Mouse (Mus musculus) c-Kit-positive CD71-positive TER-119-negative erythroid progenitor cells, embryonic 14.5 days (primary cell): ENCODE data around the gene Rasal1.

Experiments used
- DNase-seq: peaks from one replicate; pipeline ENCODE4 v3.0.0-alpha.2; 2013; ENCODE audit warnings: low read depth

The Rasal1 gene

DNA sequence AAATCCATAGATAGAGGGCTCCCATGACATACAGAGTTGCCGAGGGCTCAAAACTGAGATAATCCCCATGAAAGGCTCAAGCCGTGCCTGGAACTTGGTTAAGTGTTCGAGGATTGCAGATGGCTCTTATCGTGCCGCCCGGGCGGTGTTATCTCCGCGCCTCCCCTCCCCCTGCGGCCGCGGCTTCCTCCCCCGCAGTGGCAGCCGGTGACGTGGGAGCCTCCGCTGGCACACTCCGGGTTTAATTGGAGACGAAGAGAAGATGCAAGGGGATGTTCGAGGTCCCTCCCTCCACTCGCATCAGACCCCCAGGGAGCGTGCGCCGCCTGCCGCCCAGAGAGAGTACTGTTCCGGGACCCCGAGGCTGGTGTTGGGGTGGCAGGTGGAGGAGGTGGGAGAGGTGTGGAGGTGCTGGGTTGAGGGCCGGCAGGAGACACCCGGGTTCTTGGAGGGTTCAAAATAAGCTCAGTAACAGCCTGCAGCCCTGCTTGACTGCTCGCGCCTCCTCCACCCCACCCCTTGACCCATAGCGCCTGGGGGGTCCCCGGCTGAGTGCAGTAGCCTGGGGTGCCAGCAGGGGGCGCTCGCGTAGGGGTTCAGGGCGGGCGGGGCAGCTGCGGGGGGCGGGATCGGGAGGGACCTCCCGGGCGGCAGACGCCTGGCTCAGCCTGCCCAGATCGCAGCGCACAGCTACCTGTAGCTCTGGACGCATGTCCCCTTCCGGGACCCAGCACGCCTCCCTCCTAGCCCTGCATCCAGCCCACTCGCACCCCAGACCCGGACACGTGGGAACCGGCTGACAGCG, at the start of gene Rasal1:
Gene Rasal1 (plus strand): TSS at position 244 of the 805 bp plus-strand sequence.
- peak; percentile 67 for DNase-seq

DNA sequence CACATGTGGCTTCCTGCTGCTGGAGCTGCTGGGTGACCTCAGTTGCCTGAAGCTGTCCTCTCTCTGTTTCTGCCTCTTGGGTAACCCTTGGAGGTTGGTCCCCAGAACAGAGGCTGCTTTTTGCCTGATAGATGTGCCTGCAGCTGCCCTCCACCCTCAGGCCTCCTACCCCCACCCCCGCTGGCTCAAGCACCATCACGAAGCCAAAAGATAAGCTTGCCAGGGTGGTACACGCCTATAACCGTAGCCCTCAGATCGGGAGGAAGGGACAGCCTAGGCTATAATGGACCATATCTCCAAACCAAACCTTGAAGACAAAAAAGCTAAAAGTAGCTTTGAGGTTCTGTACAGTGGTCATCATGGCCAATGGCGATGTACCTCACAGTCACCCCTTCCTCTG, 49.0 kb upstream of the Rasal1 start:
- no peak for DNase-seq

DNA sequence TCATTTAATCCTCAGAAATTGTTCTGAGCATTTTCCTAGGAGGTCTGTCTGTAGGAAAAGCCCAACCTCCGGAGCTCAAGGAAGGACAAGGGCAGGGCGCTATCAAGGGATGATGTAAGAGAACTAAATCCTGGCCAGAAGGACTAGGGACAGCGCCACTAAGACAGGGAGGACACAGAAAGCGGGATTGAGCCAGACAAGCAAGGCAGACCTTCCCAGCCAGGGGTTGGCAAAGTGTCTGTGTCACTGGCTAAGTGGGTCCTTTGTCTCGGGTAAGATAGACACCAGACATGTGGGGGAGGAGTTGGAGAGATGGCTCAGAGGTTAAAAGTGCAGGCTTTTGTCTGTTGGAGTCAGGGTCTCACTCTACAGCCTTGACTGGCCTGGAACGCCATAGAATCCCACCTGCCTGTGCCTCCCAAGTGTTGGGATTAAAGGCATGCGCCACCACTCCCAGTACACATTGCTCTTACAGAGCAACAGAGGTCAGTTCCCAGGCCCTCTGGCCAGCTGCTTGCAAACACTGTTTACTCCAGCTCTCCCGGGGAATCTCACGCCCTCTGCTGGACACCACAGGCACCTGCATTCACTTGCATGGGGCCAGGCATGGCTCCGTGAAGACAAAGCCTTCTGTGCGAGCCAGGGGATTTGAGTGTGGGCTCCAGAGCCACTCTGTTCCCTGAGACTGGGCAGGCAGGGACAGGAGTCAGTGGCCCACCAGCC, 47.5 kb upstream of the Rasal1 start:
- DNase-seq = no peak

DNA sequence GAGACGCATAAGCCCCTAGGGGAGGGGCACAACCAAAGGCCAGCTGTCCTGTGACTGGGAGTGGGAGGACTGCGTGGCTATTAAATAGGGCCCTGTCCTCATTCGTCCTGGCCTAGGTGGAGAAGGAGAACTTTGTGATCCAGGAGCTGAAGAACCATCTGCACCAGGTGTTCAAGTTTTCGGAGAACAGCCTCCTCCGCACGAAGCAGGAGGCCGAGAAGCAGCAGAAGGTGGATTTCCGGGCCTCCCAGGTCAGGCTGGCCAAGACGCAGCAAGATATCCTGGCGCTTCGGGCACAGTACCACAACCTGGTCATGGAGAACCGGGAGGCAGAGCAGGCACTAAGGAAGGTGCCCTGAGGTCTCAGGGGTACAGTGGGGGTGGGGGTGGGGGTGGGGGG, 46.4 kb upstream of the Rasal1 start:
- DNase-seq = no peak

DNA sequence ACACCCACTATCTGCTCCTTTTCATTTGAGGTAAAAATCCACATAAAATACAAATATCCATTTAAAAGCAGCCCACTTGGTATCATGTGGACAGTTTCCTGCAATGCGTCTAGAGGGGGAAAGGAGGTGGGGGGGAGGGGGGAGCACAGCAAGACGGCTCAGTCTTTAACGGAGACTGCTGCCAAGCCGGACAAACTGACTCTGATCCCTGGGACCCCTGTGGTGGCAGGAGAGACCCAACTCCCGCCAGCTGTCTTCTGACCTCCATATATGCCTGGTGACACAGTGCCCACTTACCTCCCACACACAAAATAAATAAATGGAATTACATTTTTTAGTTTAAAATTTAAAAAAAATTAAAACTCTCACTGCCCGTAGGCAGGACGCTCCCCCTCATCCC, 45.1 kb upstream of the Rasal1 start:
- DNase-seq = no peak

DNA sequence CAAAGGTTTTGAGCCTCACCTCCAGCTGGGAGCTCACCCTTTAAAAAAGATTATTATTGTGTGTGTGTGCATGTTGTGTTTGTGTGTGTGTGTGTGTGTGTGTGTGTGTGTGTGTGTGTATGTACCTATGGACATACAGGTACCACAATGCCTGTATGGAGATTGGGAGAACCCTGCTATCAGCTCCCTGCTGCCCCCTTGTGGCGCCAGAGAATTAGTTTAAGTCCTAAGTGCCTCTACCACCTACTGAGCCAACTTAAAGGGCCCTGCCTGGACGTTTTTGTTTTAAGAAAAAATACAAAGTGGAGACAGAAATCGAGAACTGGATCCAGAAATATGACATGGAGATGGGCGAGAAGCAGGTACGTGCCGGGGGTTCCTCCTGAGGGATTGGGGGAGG, 43.8 kb upstream of the Rasal1 start:
- peak; percentile 91 for DNase-seq

DNA sequence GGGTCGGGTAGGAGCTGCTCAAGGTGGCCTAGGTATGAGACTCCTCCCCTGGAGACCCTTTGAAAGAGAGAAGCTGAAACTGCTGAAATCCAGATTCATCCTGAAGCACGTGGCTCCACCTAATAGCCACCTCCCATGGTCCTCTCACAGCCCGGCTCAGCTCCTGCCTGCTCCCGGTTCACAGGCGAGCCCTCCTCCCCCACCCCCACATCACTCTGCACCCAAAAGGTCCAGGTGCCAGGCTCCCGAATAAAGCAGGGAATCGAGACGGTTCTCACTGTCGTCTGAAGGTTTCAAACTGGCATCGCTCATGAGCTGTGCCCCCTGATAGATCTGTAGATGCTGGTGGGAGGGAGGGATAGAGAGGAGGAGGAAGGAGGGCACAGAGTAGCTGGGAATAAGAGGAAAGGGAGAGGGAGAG, 43.4 kb upstream of the Rasal1 start:
- DNase-seq = no peak

DNA sequence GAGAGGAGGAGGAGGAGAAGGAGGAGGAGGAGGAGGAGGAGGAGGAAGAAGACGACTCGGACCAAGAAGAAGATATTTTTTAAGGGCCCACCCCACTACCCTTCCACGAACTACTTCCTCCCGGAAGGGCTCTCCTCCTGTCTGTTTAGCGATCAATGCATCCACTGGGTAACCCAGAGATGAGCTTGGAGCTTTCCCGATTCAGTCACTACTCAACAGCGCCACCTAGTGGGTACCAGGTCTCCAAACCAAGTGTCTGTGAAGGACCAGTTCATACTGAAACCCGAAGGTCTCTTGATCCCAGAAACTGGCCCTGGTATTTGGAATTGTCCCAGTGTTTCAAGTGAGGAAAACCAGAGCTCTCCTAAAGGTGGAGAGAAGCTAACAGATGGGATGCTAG, 42.9 kb upstream of the Rasal1 start:
- DNase-seq = peak; percentile 91

DNA sequence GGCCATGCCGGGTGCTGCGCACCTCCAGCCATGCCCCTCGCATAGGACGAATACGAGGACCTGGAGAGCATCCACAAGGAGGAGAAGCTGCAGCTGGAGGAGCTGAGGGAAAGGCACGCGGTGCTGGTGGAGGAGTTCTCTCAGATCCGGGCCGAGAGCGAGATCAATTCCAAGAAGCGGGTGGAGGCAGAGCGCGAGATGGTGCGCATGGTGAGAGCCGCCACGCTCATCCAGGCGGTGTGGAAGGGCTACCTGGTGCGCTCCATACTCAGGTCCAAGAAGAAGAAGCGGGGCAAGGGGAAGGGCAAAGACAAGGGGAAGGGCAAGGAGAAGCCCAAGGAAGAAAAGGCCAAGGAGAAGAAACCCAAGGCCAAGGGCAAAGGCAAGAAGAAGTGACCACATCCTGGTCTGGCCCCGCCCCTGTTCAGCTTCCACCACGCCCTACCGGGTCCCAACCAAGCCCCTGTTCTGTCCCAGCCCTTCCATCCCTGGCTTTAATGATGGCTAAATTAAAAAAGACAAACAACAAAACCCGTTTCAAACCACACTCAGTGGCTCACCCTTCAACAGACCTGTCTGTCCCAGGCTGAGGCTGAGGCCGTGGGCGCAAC, 41.9 kb upstream of the Rasal1 start:
- DNase-seq = no peak

DNA sequence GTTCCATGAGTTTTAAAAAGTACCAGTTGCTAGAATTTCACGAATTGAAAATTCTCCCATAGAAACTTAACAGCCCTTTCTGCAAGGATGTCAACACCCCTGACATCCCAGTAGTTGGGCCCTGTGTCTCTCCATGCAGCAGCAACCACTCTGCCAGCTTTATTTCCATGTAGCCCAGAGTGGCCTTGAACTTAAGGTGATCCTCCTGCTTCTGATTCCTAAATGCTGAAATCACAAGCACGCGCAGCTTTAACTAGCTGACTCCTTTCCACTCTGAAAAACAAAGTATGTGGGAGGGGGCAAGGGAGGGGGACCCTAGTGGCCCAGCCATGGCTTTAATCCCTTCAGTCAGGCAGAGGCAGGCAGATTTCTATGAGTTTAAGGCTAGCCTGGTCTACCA, 41.3 kb upstream of the Rasal1 start:
- no peak for DNase-seq

DNA sequence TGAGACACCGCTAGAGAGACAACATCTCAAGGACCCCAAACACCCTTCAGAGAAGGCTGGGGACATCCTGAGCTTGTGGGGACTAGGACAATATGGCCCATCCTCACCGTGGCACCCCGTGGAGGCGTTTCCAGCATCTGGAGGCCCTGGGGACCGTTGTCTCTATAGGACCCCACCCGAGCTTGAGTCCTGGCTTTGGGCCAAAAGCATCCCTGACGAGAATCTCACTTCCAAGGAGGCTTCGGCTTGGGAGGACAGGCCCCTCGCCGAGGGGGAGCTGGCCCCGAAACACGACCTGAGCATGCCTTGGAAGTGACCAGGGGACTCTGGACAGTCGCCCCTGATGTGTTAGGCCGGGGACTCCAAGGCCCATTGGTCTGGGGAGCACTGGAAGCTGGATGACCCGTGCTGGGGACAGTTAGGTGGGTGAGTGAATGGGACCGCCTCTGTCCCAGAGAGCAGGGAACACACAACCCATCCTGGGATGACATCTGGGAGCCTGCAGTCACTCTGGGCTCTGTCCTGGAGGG, 39.3 kb upstream of the Rasal1 start:
- no peak for DNase-seq

DNA sequence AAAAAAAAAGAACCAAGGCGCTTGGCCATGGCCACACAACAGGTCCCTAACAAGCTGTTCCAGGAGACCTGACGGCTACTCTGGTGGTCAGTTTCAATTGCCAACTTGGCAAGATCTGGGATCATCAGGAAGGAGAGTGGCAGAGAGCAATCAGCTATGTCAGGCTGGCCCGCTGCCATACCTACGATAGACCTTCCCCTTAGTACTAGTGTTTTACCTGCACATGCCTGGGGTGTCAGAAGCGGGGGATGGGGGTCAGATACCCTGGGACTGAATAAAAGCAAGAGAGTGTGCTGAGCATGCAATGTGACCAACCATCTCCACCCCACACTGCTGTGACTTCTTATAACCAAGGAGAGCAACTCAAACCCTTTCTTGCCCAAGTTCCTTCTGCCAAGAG, 37.7 kb upstream of the Rasal1 start:
- DNase-seq = no peak

DNA sequence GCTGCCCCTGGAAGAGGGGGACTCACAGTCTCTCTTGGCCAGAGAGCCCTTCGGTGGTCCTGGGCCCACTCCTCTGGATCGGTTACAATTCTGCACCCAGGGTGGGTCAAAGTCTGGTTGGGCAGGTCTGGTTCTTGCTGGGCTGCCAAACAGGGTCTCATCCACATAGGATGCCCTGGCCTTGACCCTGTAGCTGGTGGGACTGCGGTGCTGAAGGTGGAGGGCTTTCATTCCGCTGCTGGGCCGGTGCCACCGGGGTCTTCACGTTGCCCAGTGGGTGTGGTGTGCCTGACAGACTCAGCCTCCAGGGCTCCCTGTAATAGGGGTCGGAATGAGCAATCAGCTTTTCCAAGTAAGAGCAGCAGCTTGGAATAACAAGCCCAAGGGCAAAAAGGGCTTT, 37.2 kb upstream of the Rasal1 start:
- DNase-seq = no peak

DNA sequence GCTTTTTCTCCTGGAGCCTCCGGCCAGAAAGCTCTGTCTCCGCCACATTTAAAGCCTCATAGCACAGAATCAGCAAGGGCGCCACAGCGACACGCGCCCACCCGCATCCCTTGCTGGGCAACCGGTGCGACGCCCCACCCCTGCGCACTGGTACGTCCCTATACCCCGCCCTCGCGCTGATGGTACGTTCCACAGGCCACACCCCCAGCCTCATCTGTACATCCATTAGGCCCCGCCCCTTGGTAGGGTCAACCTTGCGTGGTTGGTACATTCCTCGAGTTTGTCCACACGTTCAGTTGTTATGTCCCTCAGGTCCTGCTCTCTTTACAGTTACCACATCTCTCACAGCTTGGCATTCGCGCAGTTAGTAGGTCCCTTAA, 36.2 kb upstream of the Rasal1 start, which contains the start of the genes Rita1 and Ddx54:
Gene Rita1 (minus strand): TSS at position 148 of the 380 bp plus-strand sequence.
Gene Ddx54 (plus strand): TSS at position 298 of the 380 bp plus-strand sequence.
- peak; percentile 90 for DNase-seq

DNA sequence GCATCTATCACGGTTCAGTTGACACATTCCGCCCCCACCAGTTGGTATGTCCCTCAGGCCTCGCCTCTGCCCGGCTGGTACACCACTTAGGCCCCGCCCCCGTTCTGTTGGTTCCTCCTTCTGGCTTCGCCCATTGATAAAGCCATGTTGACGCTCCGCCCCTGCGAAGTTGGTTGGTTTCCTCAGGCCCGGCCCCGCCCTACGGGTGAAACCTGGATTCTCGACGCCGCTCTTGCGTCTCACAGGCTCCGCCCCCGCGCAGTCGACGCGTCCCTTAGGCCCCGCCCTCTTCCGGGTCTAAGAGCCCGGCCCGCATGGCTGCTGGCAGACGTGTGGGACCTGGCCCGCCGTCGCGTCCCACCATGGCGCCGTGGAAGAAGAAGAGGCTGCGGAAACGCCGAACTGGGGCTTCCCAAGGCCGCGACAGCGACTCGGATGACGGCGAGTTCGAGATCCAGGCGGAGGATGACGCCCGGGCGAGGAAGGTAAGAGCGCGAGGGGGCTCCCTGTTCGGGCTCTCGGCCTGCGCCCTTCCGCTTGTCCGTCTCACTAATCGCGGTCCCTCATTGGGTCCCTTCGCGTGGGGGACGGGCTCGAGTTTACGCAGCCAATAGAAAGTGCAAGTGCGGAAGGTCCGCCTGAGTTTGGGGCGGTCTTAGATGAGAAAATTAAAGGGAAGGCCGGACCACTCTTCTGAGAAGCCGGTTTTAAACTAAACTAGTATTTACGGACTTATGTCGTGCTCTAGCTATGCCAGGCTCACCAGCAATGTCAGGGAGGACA, 35.6 kb upstream of the Rasal1 start:
- peak; percentile 100 for DNase-seq

DNA sequence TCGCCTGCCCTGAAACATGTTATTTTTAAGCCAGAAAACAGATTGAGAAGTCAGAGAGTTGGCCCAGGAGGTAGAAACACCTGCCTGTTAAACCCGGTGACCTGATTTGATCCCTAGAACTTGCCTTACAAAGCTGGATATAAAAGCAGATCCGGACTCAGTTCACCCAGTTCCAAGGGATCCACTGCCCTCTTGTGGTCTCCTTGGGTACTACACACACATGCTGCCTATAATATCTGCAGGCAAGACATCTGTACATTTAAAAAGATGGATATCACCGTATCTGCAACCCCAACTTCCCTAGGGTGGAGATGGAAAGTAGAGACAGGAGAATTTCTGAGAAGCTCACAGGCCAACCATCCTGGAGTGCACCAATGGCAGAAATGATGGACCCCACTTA, 32.7 kb upstream of the Rasal1 start:
- DNase-seq = no peak

DNA sequence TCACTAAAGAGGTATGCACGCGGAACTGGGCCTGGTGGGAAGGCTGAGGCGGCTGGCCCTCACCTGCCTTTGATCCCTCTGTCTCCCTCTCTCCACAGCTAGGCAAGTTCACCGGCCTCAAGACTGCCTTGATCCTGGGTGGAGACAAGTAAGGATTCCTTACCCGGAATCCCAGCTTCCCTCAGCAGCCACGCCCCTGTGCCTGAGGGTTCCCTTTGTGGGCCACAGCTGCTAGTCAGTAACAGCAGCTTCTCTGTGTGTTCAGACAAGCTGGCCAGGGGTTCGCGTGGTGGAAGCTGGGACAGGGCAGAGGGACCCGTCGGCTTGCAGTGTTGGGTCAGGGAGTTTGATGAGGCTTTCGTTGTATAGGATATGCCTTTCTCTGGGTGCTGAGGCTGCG, 29.8 kb upstream of the Rasal1 start:
- no peak for DNase-seq

DNA sequence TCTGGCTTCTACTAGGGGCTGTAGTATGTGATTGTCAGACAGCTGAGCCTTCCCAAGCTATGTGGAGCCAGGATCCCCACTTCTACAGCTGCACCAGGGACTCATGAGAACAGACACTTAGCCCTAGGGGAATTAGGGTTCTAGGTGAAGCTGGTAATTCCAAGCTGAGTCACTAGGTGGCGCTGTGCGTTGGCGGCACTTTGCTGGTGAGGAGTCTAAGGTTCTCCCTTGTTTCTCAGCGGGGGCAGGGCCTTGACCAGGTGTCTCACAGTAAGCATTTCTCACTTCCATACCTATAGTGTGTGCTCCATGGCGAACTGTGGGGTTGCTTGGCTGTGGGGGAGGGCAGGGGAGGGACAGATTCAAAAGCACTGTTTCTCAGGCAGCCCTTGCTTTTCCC, 29.4 kb upstream of the Rasal1 start:
- DNase-seq = peak; percentile 58

DNA sequence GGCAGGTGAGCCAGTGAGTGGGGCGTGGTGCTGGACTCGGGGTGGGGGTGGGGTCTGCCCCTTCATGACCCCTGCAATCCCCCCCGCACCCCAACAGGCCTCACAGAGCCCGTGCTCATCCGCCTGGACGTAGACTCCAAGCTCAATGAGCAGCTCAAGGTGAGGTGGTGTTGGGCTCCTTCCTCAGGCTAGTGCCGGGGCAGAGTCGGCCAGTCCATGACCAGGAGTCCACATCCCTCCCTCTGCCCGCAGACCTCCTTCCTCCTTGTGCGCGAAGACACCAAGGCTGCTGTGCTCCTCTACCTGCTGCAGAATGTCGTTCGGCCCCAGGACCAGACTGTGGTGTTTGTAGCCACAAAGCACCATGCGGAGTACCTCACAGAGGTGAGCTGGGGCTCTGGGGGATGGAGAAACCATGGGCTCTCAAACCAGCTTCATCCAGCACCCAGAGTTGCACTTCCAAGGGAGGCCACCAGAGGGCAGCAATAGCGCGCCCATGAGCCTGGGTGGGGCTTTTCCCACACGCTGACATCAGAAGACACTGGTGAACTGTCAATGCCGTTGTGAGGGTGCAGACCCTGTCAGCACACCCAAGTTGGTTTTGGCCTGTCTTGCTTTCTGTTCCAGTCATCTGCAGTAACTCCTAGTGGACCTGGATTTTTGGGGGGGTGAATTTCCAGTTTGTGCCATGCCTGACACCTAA, 28.1 kb upstream of the Rasal1 start:
- DNase-seq = peak; percentile 78

DNA sequence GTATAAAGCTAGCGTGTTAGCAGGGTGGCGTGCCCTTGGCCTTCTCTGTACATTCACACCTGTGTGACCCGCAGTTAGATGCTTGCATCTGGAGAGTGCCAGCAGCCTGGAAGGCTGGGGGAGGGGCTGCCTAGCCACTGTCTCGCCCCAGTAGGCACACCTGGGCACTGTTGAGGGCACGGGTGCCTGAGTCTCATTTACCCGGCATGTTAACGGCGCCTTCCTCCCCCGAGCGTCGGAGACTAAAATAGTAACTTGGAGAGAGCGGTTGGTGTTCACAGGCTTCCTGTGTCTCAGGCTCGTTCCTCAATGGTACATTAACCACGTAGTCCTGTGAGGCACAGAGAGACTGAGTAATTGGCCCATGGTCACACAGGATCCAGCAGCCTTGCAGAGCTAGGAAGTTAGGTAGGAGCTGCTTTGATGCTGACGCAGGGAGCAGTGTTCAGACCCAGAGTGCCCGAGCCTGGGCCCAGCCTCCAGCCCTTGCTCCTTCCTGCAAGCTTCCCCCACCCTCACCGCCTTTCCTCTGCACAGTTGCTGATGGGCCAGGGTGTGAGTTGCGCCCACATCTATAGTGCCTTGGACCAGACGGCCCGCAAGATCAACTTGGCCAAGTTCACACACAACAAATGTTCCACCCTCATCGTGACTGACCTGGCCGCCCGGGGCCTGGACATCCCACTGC, 27.4 kb upstream of the Rasal1 start:
- no peak for DNase-seq

DNA sequence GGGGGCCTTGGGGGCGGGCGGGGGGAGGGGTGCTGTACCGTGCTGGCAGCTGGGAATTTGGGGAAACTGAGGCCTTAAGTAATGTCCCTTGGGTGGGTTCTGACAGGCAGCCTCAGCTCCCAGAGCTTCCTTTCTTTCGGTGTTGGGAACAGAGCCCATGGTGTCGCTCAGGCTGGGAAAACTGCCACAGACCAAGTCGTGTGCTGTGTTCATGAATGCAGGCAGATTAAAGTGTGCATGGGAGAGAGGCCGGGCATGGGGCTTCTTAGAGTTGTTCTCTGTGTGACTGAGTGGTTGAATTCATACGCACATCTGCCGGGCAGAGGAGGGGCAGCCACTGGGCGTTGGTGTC, 26.8 kb upstream of the Rasal1 start:
- DNase-seq = no peak
